Mouse (Mus musculus): Measurements from ENCODE around the gene Cd83. TPM values are rescaled to one million over a fixed set of nuclear protein-coding genes. Genes with fewer than 3 reads are reported as not detected.
A peak's percentile ranks its signal among the peaks of the same experiment; 100 is the strongest.

The Cd83 gene
- total and polyA plus RNA-seq, 3 experiments, result 2.4 to 3.2 (median 2.8) TPM

- TF ChIP-seq EP300 (IDR thresholded peaks at IDR 0.05; ENCODE audit: insufficient read depth, low read depth, low read length), result no peak
- TF ChIP-seq CTCF (IDR thresholded peaks at IDR 0.05), result peak; percentile 49
- no peaks in the 10 kb centered on the region for H3K36me3 ChIP-seq (ENCODE audit: control insufficient read depth, insufficient read depth, low read length)
- H3K4me3 ChIP-seq, result no peak overlapping the region
- no peaks in the 10 kb centered on the region for H3K27me3 ChIP-seq (ENCODE audit: control insufficient read depth, insufficient read depth, low read length)
- WGBS, result 62% methylated on average over 3 of the region's 3 CpGs
- H3K9ac ChIP-seq (ENCODE audit: low read depth, low read length), result no peak overlapping the region
- no peak for DNase-seq
- no peak overlapping the region for H3K27ac ChIP-seq
- H3K4me1 ChIP-seq (ENCODE audit: control insufficient read depth, insufficient read depth, low read length), result no peaks in the 10 kb centered on the region
- intact Hi-C loops (cut with DNase I), result no loop called here
- no peaks in the 10 kb centered on the region for H3K79me2 ChIP-seq (replicated peaks; ENCODE audit: control insufficient read depth, insufficient read depth, low read length)
These were observed 34.3 kb upstream of the Cd83 start for GRCm38 (mm10) chr13:43750301-43750700.

GRCm38 (mm10) chr13:43750966-43751365 lies 33.6 kb upstream of the Cd83 start:
- H3K27me3 ChIP-seq (ENCODE audit: control insufficient read depth, insufficient read depth, low read length), result no peaks in the 10 kb centered on the region
- no peak overlapping the region for H3K9ac ChIP-seq (ENCODE audit: low read depth, low read length)
- TF ChIP-seq CTCF (IDR thresholded peaks at IDR 0.05) (no peak), EP300 (IDR thresholded peaks at IDR 0.05; ENCODE audit: insufficient read depth, low read depth, low read length) (no peak), POLR2A (IDR thresholded peaks at IDR 0.05; ENCODE audit: insufficient read depth, low read depth, low read length) (no peak)
- intact Hi-C loops (cut with DNase I), result no loop called here
- no peaks in the 10 kb centered on the region for H3K36me3 ChIP-seq (ENCODE audit: control insufficient read depth, insufficient read depth, low read length)
- H3K4me1 ChIP-seq (ENCODE audit: control insufficient read depth, insufficient read depth, low read length), result no peaks in the 10 kb centered on the region
- H3K4me3 ChIP-seq, result no peak overlapping the region
- no peak overlapping the region for H3K27ac ChIP-seq
- no peak for DNase-seq
- H3K79me2 ChIP-seq (replicated peaks; ENCODE audit: control insufficient read depth, insufficient read depth, low read length), result no peaks in the 10 kb centered on the region
- whole genome bisulfite sequencing, result 63% methylated on average over 6 of the region's 6 CpGs

- H3K27me3 ChIP-seq (ENCODE audit: control insufficient read depth, insufficient read depth, low read length), result no peaks in the 10 kb centered on the region
- no peak for TF ChIP-seq CTCF (IDR thresholded peaks at IDR 0.05)
- TF ChIP-seq POLR2A (IDR thresholded peaks at IDR 0.05; ENCODE audit: insufficient read depth, low read depth, low read length), result no peak
- no peak for TF ChIP-seq EP300 (IDR thresholded peaks at IDR 0.05; ENCODE audit: insufficient read depth, low read depth, low read length)
- no peak overlapping the region for H3K4me3 ChIP-seq
- intact Hi-C loops (cut with DNase I), result no loop called here
- no peaks in the 10 kb centered on the region for H3K4me1 ChIP-seq (ENCODE audit: control insufficient read depth, insufficient read depth, low read length)
- WGBS, result 78% methylated on average over 7 of the region's 7 CpGs
- H3K9ac ChIP-seq (ENCODE audit: low read depth, low read length), result no peak overlapping the region
- DNase-seq, result no peak
- H3K27ac ChIP-seq, result no peak overlapping the region
- no peaks in the 10 kb centered on the region for H3K36me3 ChIP-seq (ENCODE audit: control insufficient read depth, insufficient read depth, low read length)
- H3K79me2 ChIP-seq (replicated peaks; ENCODE audit: control insufficient read depth, insufficient read depth, low read length), result no peaks in the 10 kb centered on the region
These were observed 32.2 kb upstream of the Cd83 start for GRCm38 (mm10) chr13:43752407-43752806.

- Histone ChIP-seq H3K36me3 (ENCODE audit: control insufficient read depth, insufficient read depth, low read length) (no peaks in the 10 kb centered on the region), H3K4me3 (no peak overlapping the region), H3K79me2 (replicated peaks; ENCODE audit: control insufficient read depth, insufficient read depth, low read length) (no peaks in the 10 kb centered on the region), H3K27ac (no peak overlapping the region), H3K27me3 (ENCODE audit: control insufficient read depth, insufficient read depth, low read length) (no peaks in the 10 kb centered on the region), H3K9ac (ENCODE audit: low read depth, low read length) (no peak overlapping the region), H3K4me1 (ENCODE audit: control insufficient read depth, insufficient read depth, low read length) (no peaks in the 10 kb centered on the region)
- intact Hi-C loops (cut with DNase I), result no loop called here
- 78% methylated on average over 9 of the region's 9 CpGs for WGBS
- TF ChIP-seq CTCF (IDR thresholded peaks at IDR 0.05), result no peak
- no peak for TF ChIP-seq EP300 (IDR thresholded peaks at IDR 0.05; ENCODE audit: insufficient read depth, low read depth, low read length)
- no peak for TF ChIP-seq POLR2A (IDR thresholded peaks at IDR 0.05; ENCODE audit: insufficient read depth, low read depth, low read length)
- no peak for DNase-seq
These were observed 30.9 kb upstream of the Cd83 start for GRCm38 (mm10) chr13:43753652-43754051.

GRCm38 (mm10) chr13:43754455-43755128 lies 30.0 kb upstream of the Cd83 start:
- intact Hi-C loops (cut with DNase I), result no loop called here
- Histone ChIP-seq H3K27ac (no peak overlapping the region), H3K36me3 (ENCODE audit: control insufficient read depth, insufficient read depth, low read length) (no peaks in the 10 kb centered on the region), H3K4me1 (ENCODE audit: control insufficient read depth, insufficient read depth, low read length) (no peaks in the 10 kb centered on the region), H3K4me3 (no peak overlapping the region), H3K9ac (ENCODE audit: low read depth, low read length) (no peak overlapping the region), H3K79me2 (replicated peaks; ENCODE audit: control insufficient read depth, insufficient read depth, low read length) (no peaks in the 10 kb centered on the region), H3K27me3 (ENCODE audit: control insufficient read depth, insufficient read depth, low read length) (no peaks in the 10 kb centered on the region)
- no peak for DNase-seq
- TF ChIP-seq EP300 (IDR thresholded peaks at IDR 0.05; ENCODE audit: insufficient read depth, low read depth, low read length) (no peak), POLR2A (IDR thresholded peaks at IDR 0.05; ENCODE audit: insufficient read depth, low read depth, low read length) (no peak), CTCF (IDR thresholded peaks at IDR 0.05) (no peak)
- 73% methylated on average over 3 of the region's 3 CpGs for WGBS

- Histone ChIP-seq H3K4me1 (ENCODE audit: control insufficient read depth, insufficient read depth, low read length) (no peaks in the 10 kb centered on the region), H3K27me3 (ENCODE audit: control insufficient read depth, insufficient read depth, low read length) (no peaks in the 10 kb centered on the region), H3K4me3 (no peak overlapping the region), H3K27ac (no peak overlapping the region), H3K79me2 (replicated peaks; ENCODE audit: control insufficient read depth, insufficient read depth, low read length) (no peaks in the 10 kb centered on the region), H3K9ac (ENCODE audit: low read depth, low read length) (no peak overlapping the region), H3K36me3 (ENCODE audit: control insufficient read depth, insufficient read depth, low read length) (no peaks in the 10 kb centered on the region)
- TF ChIP-seq POLR2A (IDR thresholded peaks at IDR 0.05; ENCODE audit: insufficient read depth, low read depth, low read length) (no peak), EP300 (IDR thresholded peaks at IDR 0.05; ENCODE audit: insufficient read depth, low read depth, low read length) (no peak), CTCF (IDR thresholded peaks at IDR 0.05) (no peak)
- 77% methylated on average over 7 of the region's 7 CpGs for WGBS
- intact Hi-C loops (cut with DNase I), result no loop called here
- DNase-seq, result no peak
These were observed 29.0 kb upstream of the Cd83 start for GRCm38 (mm10) chr13:43755573-43755972.
